Mouse (Mus musculus) neutrophil, adult 83 days (primary cell): ENCODE results near the gene Ctsr. TPM values are rescaled to one million over a fixed set of nuclear protein-coding genes. Genes with fewer than 3 reads are reported as not detected.

ENCODE experiments used
- total RNA-seq, 2 experiments: library from RNA; stranded (reverse); gene quantifications; one replicate each; pipeline ENCODE4 v1.2.4; 2023

The Ctsr gene
- total RNA-seq, result not detected

DNA sequence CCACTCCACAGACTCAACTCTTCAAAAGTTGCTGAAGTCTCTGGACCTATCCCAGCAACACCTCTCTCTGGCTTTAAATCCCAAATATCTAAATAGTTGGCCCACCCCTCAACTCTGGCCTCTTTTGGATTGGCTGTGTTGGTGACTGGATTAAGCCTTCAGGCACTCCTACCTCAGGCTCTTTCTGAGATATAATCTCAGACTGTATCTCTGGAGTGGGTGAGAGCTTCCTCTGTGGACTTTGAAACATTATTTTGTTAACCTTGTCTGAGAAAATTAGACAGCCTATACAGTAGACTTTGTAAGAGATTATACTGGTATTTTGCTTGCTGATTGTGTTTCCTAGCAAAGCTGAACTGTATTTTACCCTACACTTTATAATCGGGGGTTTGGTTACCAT, at the start of gene Ctsr:
Ctsr (minus strand) TSS at position 101 of the 400 bp plus-strand sequence.

DNA sequence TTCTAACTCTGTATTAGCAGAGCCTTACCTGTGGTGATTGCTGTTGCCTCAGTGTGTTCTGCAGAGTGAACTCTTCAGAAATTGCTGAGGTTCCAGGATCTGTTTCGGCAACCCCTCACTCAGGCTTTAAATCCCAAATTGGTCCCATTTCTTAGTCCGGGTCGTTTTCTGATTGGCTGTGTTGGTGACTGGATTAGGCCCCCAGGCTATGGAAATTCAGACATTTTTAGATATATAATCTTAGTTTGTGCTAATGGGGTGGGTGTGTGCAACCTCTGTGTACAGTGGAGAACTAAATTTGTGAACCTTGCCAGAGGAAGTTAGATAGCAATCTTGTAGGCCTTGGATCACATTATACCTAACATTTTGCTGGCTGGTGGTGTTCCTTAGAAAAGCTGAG, 39.3 kb upstream of the Ctsr start, which contains the start of gene Cts6:
Cts6 (minus strand) TSS at position 101 of the 400 bp plus-strand sequence.

Other genes with a start within 250 kb of the Ctsr start
- gene Gm49393, start 228.7 kb downstream of the Ctsr start, total RNA-seq, result not detected
- not detected for gene Gm49391, start 227.7 kb downstream of the Ctsr start, total RNA-seq
- gene Ctla2a, start 227.6 kb downstream of the Ctsr start, total RNA-seq, result 1 to 10 TPM in 1 of 2 experiments, not detected in 1; 1.6 TPM
- gene Tpbpa, start 222.3 kb downstream of the Ctsr start, total RNA-seq, result not detected
- gene Ctsj, start 158.3 kb downstream of the Ctsr start, total RNA-seq, result not detected
- not detected for gene Ctsq, start 123.6 kb downstream of the Ctsr start, total RNA-seq
- not detected for gene Cts6, start 39.2 kb upstream of the Ctsr start, total RNA-seq
- gene Cts8, start 91.1 kb upstream of the Ctsr start, total RNA-seq, result not detected
- gene Gm49398, start 124.6 kb upstream of the Ctsr start, total RNA-seq, result not detected
- not detected for gene Cts7, start 193.9 kb upstream of the Ctsr start, total RNA-seq